Mouse (Mus musculus) brain, embryonic 18.5 days (tissue): ENCODE measurements around the gene Fam110a.

Source experiments
- DNase-seq: peaks from one replicate; pipeline ENCODE4 v3.0.0-alpha.2; 2012; ENCODE audit warnings: low read depth, low spot score

Gene Fam110a

DNA sequence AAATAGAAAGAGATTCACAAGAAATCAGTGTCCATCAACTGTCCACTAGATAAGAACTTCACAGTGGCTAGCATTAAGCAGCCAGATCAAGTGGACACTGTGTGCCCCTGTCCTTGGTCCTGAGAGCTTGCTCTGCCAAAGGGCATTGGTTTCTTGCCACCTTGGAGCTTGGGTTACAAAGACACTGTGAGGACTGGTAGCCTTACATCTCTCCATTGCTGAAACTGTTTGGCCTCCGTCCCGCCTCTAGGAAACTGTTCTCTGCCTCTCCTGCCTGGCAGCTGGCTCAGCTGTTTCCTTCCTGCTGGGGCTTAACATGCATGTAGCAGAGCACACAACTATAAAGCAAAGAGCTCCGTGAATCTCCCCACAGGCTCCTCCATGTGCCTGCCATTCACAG lies 42.1 kb downstream of the Fam110a start:
- no peak for DNase-seq

DNA sequence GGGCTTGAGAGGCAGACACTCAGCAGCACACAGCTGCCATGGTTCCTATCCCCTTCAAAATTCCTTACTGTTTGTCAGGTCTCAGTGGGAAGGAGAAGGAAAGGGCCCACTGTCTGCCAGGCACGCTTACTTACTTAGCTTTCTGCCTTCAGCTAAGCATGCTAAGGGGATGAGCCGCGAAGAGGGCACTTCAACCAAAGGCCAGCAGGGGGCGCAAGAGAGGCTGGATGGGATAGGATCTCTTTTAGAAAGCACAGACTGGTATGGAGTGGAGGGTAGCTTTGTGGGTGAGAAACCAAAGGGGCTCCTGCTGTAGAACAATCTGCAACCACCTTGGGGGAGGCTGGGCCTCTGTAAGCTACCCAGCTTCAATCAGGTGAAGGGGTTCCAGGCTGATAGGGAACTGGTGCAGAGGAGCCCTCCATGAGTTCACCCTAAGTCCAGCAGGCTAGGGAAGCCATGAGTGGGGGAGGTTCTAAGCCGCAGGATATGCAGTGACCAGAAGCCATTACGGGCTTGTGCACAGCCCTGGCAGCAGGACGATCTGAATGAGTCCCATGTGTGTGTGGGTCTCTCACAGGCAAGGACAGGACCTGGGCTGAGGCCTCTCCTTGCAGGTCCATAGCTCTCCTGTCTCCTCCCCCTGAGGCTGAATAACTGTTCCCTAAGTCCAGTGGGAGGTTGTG lies 49.5 kb downstream of the Fam110a start:
- no peak for DNase-seq

DNA sequence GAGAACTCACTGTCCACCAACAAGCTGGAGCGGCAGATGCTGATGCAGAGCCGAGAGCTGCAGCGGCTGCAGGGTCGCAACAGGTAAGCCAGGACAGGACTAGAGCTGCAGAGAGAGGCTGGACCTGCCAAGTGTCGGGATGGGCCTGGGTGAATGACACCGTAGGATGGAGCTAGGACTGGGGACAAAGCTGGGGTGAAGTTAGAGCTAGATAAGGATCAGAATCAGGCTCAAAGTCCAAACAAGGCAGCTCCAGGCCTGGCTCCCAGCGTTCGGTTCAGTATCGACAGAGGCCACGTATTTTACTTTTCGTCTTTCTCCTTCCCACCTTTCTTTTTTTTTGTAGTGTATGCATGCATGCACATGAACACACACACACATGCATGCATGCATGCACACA lies 52.9 kb downstream of the Fam110a start:
- no peak for DNase-seq

DNA sequence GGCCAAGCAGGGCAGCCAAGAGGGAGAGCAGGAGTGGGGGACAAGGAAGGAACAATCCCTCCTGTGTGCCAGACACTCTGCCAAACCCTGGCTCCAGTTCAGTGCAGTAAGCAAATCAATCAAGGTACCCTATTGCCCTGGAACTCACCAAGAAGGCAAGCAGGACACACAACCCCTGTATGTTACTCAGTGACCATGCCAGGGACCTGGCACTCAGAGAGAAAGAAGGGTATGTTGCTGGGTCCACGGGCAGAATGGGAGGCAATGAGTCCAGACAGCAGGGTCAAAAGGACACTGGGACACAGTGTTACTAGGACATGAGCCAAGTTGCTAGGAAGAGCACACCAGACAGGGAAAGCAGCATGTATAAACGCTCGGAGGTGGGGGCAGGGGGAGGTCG lies 54.3 kb downstream of the Fam110a start:
- no peak for DNase-seq

DNA sequence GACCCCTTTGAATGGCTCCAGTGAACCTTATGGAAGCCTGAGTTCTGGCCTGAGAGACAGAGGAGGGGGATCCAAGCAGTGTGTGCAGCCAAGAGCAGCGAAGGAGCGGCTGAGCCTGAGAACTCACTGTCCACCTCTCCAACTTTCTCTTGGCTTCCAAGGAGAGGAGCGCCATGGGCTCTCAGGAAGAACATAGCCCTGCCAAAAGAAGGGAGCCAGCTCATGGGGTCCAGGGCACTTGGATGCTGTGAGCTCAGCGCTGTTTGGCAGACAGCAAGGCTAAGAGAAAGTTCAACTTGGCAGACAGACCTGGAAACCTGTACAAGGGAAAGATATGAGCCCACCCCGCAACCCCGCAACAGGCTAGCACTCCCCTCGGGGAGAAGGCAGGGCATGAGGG lies 55.7 kb downstream of the Fam110a start:
- DNase-seq = no peak

DNA sequence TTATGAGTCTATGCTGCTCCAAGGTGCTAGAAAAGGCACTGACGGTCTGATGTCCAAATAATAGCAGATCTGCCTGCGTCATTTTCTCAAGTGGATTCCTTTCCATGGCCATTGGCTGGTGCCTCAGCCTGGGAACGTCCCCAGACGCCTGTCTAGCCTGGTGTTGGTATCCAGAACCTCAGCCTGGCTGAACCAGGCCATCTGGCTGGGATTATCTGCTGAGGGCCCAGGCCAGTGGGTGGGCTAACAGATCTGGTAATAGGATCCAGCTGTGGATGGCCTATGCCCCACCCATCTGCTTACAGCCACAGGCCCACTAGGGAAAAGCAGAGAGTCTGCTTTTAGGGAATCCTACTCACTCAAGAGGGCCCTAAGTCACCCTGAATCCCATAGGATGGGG lies 58.4 kb downstream of the Fam110a start:
- no peak for DNase-seq

DNA sequence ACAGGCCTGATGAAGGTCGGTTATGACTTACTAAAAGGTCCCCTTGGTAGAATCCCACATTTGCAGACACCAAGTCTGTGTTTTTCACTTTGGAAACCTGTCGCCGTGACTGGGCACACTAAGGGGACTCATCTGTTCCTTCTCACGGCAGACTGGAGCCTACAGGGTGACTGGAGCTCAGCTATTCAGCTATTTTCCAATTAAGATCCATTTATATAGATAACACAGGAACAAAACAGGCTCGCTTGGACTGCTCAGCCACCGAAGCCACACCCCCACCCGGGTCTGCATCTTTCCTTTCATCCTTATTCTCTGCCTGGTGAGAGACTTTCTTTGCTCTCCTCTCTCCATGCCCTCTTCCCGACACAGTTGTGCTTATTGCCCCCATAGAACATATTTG lies 59.0 kb downstream of the Fam110a start:
- no peak for DNase-seq
